Mouse (Mus musculus): ENCODE results near the gene Defb46. TPM values are rescaled to one million over a fixed set of nuclear protein-coding genes. Genes with fewer than 3 reads are reported as not detected.

Defb46 gene
- not detected in 2 replicates for polyA plus RNA-seq (2015; fragmentation: Nextera tagmentation; extraction: Ambion mirVana)

DNA sequence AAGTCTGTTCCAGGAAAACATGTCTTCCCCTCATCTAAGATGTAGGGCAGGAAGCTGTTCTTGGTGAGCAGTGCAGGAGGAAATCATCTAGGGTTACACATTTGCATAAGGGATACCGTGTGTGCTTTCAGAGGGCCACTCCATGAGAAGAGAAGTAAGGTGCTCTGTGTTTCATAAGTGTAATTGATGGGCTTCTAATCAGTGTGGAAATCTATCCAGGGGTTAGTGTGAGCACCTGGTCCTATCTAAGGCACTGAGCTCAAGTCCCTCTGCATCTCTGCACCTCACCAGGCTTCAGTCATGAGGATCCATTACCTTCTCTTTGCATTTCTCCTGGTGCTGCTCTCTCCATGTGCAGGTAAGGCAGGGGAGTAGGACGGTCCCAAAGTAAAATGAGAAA lies at the start of gene Defb46:
Gene Defb46 (plus strand): TSS at position 301 of the 400 bp plus-strand sequence.
- no peak within 1 kb of the TSS for H3K4me2 ChIP-seq (replicated peaks; ENCODE audit: low read depth, low read length)
- ATAC-seq (no peak), DNase-seq (ENCODE audit: low spot score) (no peak)
- no peak within 1 kb of the TSS for H3K4me3 ChIP-seq (ENCODE audit: low read depth, low read length)
- H3K4me1 ChIP-seq (ENCODE audit: insufficient read depth, low read depth, low read length) = no peaks in the 10 kb centered on the region
- H3K9ac ChIP-seq (replicated peaks; ENCODE audit: low read depth) = no peak within 1 kb of the TSS
- no peaks in the 10 kb centered on the region for H3K27me3 ChIP-seq (replicated peaks; ENCODE audit: insufficient read depth, low read length)
- no peaks in the 10 kb centered on the region for H3K36me3 ChIP-seq (ENCODE audit: insufficient read depth, low read length)
- H3K9me3 ChIP-seq (ENCODE audit: low read length) = no peaks in the 10 kb centered on the region
- TF ChIP-seq EP300 (IDR thresholded peaks at IDR 0.05) (no peak), CTCF (IDR thresholded peaks at IDR 0.05) (no peak)
- WGBS = 58% methylated on average over 2 of the region's 2 CpGs
- no peak within 1 kb of the TSS for H3K27ac ChIP-seq (ENCODE audit: low read length)

DNA sequence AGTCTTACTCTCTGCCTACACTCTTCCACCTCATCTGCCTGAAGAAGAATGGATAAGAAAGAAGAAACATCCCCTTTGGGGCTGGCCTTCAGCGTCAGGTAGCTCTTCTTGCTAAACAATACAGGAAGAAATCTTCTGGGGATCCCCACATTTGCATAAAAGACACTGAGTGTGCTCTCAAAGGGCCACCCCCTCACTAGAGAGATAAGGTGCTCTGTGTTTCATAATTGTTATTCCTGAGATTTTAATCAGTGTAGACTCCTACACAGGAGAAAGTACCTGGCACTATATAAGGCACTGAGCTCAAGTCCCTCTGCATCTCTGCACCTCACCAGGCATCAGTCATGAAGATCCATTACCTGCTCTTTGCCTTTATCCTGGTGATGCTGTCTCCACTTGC lies 14.6 kb upstream of the Defb46 start, which contains the start of gene Defb6:
Gene Defb6 (plus strand): TSS at position 318 of the 400 bp plus-strand sequence.
- no peak for ATAC-seq
- no peak for DNase-seq (ENCODE audit: low spot score)
- 43% methylated on average over 1 of the region's 1 CpGs for WGBS

DNA sequence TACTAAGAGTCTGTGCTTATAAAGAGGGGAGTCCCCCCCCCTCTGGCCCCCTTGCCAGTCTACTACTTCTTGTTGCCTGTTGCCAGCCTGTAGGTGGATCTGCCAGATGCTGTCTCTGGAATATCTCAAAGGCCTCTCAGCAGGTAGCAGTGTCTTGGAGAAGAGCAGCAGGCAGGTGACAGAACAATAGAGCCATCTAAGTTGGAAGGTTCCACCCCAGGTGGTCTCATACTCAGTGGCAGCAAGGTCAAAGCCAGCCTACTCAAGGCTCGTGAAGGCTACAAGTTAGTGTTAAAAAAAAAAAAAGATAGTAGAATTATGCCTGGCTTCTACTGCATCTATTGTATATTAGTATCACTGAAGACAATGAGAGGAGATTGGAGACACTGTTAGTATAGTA lies 1.6 kb upstream of the Defb46 start:
- 65% methylated on average over 1 of the region's 1 CpGs for WGBS
- no peak for ATAC-seq
- no peak overlapping the region for H3K9ac ChIP-seq (replicated peaks; ENCODE audit: low read depth)

More for the DNA sequence above, 14.6 kb upstream of the Defb46 start, which contains the start of gene Defb6:
- TF ChIP-seq EP300 (IDR thresholded peaks at IDR 0.05) = no peak
- no peak for TF ChIP-seq CTCF (IDR thresholded peaks at IDR 0.05)
- Histone ChIP-seq H3K4me3 (ENCODE audit: low read depth, low read length) (no peak within 1 kb of the TSS), H3K36me3 (ENCODE audit: insufficient read depth, low read length) (no peaks in the 10 kb centered on the region), H3K4me2 (replicated peaks; ENCODE audit: low read depth, low read length) (no peak within 1 kb of the TSS), H3K9ac (replicated peaks; ENCODE audit: low read depth) (no peak within 1 kb of the TSS), H3K4me1 (ENCODE audit: insufficient read depth, low read depth, low read length) (no peaks in the 10 kb centered on the region), H3K27me3 (replicated peaks; ENCODE audit: insufficient read depth, low read length) (no peaks in the 10 kb centered on the region), H3K9me3 (ENCODE audit: low read length) (no peaks in the 10 kb centered on the region), H3K27ac (ENCODE audit: low read length) (no peak within 1 kb of the TSS)

DNA sequence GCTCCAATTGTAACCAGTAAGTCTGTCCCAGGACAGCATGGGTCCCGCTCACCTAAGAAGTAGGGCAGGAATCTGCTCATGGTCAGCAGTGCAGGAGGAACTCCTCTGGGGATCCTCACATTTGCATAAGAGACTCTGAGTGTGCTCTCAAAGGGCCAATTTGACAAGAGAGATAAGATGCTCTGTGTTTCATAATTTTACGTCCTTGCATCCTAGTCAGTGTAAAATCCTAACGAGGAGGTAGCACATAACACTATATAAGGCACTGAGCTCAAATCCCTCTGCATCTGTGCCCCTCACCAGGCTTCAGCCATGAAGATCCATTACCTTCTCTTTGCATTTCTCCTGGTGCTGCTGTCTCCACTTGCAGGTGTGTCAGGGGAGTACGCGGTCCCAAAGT lies 7.6 kb downstream of the Defb46 start, which contains the start of gene Defb5:
Gene Defb5 (plus strand): TSS at position 301 of the 400 bp plus-strand sequence.
- WGBS = 87% methylated on average over 5 of the region's 5 CpGs
- Histone ChIP-seq H3K9ac (replicated peaks; ENCODE audit: low read depth) (no peak within 1 kb of the TSS), H3K36me3 (ENCODE audit: insufficient read depth, low read length) (no peaks in the 10 kb centered on the region), H3K4me3 (ENCODE audit: low read depth, low read length) (no peak within 1 kb of the TSS), H3K9me3 (ENCODE audit: low read length) (no peaks in the 10 kb centered on the region), H3K27me3 (replicated peaks; ENCODE audit: insufficient read depth, low read length) (no peaks in the 10 kb centered on the region), H3K4me2 (replicated peaks; ENCODE audit: low read depth, low read length) (no peak within 1 kb of the TSS), H3K4me1 (ENCODE audit: insufficient read depth, low read depth, low read length) (no peaks in the 10 kb centered on the region), H3K27ac (ENCODE audit: low read length) (no peak within 1 kb of the TSS)
- DNase-seq (ENCODE audit: low spot score) (no peak), ATAC-seq (no peak)
- no peak for TF ChIP-seq CTCF (IDR thresholded peaks at IDR 0.05)

More for the DNA sequence above, 1.6 kb upstream of the Defb46 start:
- Histone ChIP-seq H3K4me1 (ENCODE audit: insufficient read depth, low read depth, low read length) (no peaks in the 10 kb centered on the region), H3K27me3 (replicated peaks; ENCODE audit: insufficient read depth, low read length) (no peaks in the 10 kb centered on the region), H3K9me3 (ENCODE audit: low read length) (no peaks in the 10 kb centered on the region), H3K4me2 (replicated peaks; ENCODE audit: low read depth, low read length) (no peak overlapping the region), H3K4me3 (ENCODE audit: low read depth, low read length) (no peak overlapping the region), H3K36me3 (ENCODE audit: insufficient read depth, low read length) (no peaks in the 10 kb centered on the region), H3K27ac (ENCODE audit: low read length) (no peak overlapping the region)
- no peak for DNase-seq (ENCODE audit: low spot score)
- TF ChIP-seq CTCF (IDR thresholded peaks at IDR 0.05) (no peak), EP300 (IDR thresholded peaks at IDR 0.05) (no peak)

DNA sequence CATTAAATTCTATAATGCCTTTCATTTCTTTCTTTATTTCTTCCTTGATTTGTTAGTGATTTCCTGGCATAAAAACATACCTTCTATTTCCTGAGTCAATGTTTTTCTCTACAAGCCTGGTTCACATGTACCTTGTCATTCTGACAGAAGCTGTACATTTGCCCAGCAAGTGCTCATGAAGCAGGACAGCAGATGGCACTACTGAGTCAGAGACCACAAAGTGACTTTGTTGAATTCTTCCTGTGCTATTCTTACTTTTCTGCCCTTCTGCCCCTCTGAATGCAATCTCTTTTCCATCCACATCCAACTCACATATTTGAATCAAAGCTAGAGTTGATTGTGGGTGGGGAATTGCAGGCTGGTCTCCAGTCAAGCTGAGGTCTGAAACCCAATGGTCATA lies 18.4 kb downstream of the Defb46 start:
- H3K9ac ChIP-seq (replicated peaks; ENCODE audit: low read depth) = no peak overlapping the region
- no peak overlapping the region for H3K4me2 ChIP-seq (replicated peaks; ENCODE audit: low read depth, low read length)
- no peaks in the 10 kb centered on the region for H3K9me3 ChIP-seq (ENCODE audit: low read length)
- ATAC-seq (no peak), DNase-seq (ENCODE audit: low spot score) (no peak)
- H3K27me3 ChIP-seq (replicated peaks; ENCODE audit: insufficient read depth, low read length) = no peaks in the 10 kb centered on the region
- H3K4me1 ChIP-seq (ENCODE audit: insufficient read depth, low read depth, low read length) = no peaks in the 10 kb centered on the region
- TF ChIP-seq CTCF (IDR thresholded peaks at IDR 0.05) (no peak), EP300 (IDR thresholded peaks at IDR 0.05) (no peak)
- H3K27ac ChIP-seq (ENCODE audit: low read length) = no peak overlapping the region
- H3K36me3 ChIP-seq (ENCODE audit: insufficient read depth, low read length) = no peaks in the 10 kb centered on the region
- H3K4me3 ChIP-seq (ENCODE audit: low read depth, low read length) = no peak overlapping the region

DNA sequence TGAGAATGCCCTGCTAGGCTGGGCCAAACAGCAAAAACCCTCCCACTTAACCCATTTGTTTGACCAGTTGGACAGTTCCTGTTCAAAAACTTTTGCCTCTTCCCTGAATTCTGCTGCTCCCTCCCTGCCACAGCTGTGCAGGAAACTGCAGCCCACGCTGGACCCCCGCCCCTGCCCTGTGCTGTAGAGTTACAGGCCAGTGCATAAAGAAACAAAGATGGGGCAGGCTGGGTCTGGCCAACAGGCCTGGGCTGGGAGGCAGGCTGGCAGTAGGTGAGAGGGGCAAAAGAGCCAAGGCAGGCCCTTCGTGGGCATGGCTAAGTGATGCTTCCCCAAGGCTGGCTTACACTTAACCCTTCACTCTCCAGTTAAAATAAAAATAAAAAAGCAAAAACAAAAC lies 20.0 kb downstream of the Defb46 start:
- no peak overlapping the region for H3K27ac ChIP-seq (ENCODE audit: low read length)
- H3K27me3 ChIP-seq (replicated peaks; ENCODE audit: insufficient read depth, low read length) = no peaks in the 10 kb centered on the region
- no peak for TF ChIP-seq CTCF (IDR thresholded peaks at IDR 0.05)
- no peak for TF ChIP-seq EP300 (IDR thresholded peaks at IDR 0.05)
- no peak overlapping the region for H3K4me2 ChIP-seq (replicated peaks; ENCODE audit: low read depth, low read length)
- ATAC-seq (no peak), DNase-seq (ENCODE audit: low spot score) (no peak)
- WGBS = 28% methylated on average over 3 of the region's 3 CpGs
- H3K9me3 ChIP-seq (ENCODE audit: low read length) = no peaks in the 10 kb centered on the region
- no peaks in the 10 kb centered on the region for H3K4me1 ChIP-seq (ENCODE audit: insufficient read depth, low read depth, low read length)
- no peak overlapping the region for H3K9ac ChIP-seq (replicated peaks; ENCODE audit: low read depth)
- no peak overlapping the region for H3K4me3 ChIP-seq (ENCODE audit: low read depth, low read length)
- no peaks in the 10 kb centered on the region for H3K36me3 ChIP-seq (ENCODE audit: insufficient read depth, low read length)

Other genes with a start within 250 kb of the Defb46 start
- not detected in 2 replicates for gene Defb37, start 248.9 kb upstream of the Defb46 start, polyA plus RNA-seq (2015; fragmentation: Nextera tagmentation; extraction: Ambion mirVana)
- gene Defb38, start 213.3 kb upstream of the Defb46 start, polyA plus RNA-seq (2015; fragmentation: Nextera tagmentation; extraction: Ambion mirVana) = not detected in 2 replicates
- not detected in 2 replicates for gene Defb39, start 175.1 kb upstream of the Defb46 start, polyA plus RNA-seq (2015; fragmentation: Nextera tagmentation; extraction: Ambion mirVana)
- gene Defb12, start 125.1 kb upstream of the Defb46 start, polyA plus RNA-seq (2015; fragmentation: Nextera tagmentation; extraction: Ambion mirVana) = not detected in 2 replicates
- gene Defb34, start 116.2 kb upstream of the Defb46 start, polyA plus RNA-seq (2015; fragmentation: Nextera tagmentation; extraction: Ambion mirVana) = not detected in 2 replicates
- not detected in 2 replicates for gene Gm45826, start 99.1 kb upstream of the Defb46 start, polyA plus RNA-seq (2015; fragmentation: Nextera tagmentation; extraction: Ambion mirVana)
- gene Defb14, start 45.6 kb upstream of the Defb46 start, polyA plus RNA-seq (2015; fragmentation: Nextera tagmentation; extraction: Ambion mirVana) = not detected in 2 replicates
- gene Defb4, start 41.2 kb upstream of the Defb46 start, polyA plus RNA-seq (2015; fragmentation: Nextera tagmentation; extraction: Ambion mirVana) = not detected in 2 replicates
- not detected in 2 replicates for gene Defb6, start 14.4 kb upstream of the Defb46 start, polyA plus RNA-seq (2015; fragmentation: Nextera tagmentation; extraction: Ambion mirVana)
- not detected in 2 replicates for gene Defb5, start 7.7 kb downstream of the Defb46 start, polyA plus RNA-seq (2015; fragmentation: Nextera tagmentation; extraction: Ambion mirVana)
- gene Defb3, start 53.4 kb downstream of the Defb46 start, polyA plus RNA-seq (2015; fragmentation: Nextera tagmentation; extraction: Ambion mirVana) = not detected in 2 replicates
- gene Defb8, start 207.7 kb downstream of the Defb46 start, polyA plus RNA-seq (2015; fragmentation: Nextera tagmentation; extraction: Ambion mirVana) = not detected in 2 replicates

All from lung, postnatal 0 days (tissue).